Mouse (Mus musculus): ENCODE data around the gene Tssk2.

DNA sequence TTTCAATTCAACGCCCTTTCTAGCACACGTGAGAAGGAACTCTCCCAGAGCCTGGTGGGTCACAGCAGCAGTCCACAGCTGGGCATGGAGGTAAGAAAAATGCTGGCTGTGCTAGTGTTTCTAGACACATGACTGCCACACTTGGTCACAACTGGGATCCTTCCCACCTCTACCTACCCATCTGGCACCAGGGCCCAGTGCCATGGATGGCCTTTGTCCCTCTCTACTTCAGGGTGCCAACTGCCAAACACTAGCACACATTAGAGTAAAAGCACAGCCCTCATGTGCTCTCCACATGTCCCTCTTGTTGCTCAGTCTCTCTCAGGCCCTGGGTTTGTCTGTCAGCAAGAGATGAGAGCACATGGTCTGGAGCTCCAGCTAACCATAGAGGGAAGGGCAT lies 31.2 kb downstream of the Tssk2 start:
- TF ChIP-seq GATA1 (IDR thresholded peaks at IDR 0.05; ENCODE audit: borderline replicate concordance, low read length) (no peak), FLI1 (IDR thresholded peaks at IDR 0.05; ENCODE audit: low read length) (no peak)
